Mouse (Mus musculus) cerebellum, postnatal 25 days (tissue): ENCODE measurements around the gene 3425401B19Rik.

ENCODE experiments used
- DNase-seq, 2 experiments: peaks; one replicate each; pipeline ENCODE4 v3.0.0; 2021; ENCODE audit warnings: mixed read lengths in 2 of 2

3425401B19Rik gene

DNA sequence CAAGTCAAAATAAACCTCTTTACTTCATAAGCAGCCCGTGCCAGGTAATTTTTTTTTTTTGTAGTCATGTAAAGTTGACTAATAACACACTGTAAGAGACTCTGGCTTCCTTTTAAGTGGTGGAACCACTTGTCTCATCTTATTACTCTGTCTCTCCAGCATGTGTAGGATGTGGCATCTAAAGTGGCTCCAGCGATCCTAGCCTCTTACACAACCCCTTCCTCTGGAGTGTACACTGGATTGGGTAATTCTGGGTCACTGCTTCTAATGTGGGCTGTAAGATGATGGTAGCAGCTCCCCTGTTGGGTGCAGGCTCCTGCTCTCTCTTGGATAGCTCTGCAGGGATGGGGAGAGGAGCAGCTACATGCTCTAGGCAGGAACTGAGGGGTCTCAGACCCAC, 46.6 kb downstream of the 3425401B19Rik start:
- no peak for DNase-seq

DNA sequence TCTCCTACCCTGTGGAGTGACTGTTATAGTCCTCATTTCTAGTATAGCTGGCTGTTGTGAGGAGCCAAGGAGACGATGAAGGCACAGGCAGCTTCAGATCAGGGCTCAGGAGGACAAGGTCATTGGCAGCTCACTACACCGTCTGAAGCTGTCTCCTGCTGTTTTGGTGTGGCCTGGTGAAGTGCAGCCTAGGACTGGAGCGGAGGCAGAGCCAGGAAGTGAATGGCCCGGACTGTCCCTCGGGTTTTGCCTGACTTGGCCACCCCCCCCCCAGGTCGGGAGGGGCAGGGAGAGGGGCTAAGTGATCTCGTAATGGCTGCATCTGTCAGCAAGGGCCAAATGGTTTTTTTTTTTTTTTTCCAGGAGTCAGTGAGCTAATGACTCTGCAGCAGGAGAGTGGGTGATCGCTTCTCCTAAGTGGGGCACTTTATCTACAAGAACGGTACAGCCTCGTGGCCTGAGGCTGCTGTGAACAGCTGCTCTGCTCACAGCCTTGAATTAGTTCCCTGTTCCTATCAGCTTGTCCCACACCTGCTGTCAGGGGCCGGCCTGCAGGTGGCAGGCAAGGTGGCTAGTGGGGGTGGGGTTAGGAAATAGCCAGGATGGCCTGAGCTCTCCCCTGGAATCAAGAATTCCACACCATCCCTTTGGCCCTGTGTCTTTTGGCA, 50.9 kb downstream of the 3425401B19Rik start:
- no peak for DNase-seq

DNA sequence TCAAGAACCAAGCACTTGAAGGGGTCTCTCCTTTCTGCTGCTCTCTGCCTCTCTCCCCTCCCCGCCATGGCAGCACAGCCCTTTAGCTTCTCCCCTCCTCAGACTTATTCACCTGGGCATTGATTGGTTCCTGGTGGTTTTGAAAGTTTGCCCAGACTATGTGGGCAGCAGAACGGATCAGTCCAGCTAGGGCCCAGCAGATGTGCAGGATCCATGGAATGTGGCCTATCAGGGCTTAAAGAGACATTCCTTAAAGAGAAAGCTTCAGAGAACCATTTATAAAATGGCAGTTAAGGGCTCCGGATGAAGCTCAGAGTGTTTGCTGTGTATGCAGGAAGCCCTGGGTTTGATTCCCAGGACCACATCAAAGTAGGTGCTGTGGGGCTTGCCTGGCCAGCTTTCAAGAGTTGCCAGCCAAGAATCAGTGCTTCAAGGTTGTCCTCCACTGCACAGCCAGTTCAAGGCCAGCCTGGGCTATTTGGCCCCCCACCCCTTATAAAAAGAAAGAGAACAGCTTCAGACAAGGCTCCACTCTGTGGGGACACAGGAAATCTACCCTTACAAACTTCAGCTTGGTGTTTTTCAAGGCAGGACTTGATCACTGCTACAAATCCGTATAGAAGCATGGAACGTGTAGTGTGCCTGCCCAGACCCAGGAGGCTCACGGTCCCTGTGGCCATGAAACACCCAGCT, 52.0 kb downstream of the 3425401B19Rik start:
- no peak for DNase-seq

GRCm38 (mm10) chr14:32628584-32628983, 56.5 kb downstream of the 3425401B19Rik start:
- DNase-seq: peak in 1 of 2 experiments; percentile 24

- peak in 1 of 2 experiments; percentile 43 for DNase-seq
Observed at GRCm38 (mm10) chr14:32627271-32627670, 57.8 kb downstream of the 3425401B19Rik start.

GRCm38 (mm10) chr14:32624811-32625210, 60.3 kb downstream of the 3425401B19Rik start:
- no peak for DNase-seq

DNA sequence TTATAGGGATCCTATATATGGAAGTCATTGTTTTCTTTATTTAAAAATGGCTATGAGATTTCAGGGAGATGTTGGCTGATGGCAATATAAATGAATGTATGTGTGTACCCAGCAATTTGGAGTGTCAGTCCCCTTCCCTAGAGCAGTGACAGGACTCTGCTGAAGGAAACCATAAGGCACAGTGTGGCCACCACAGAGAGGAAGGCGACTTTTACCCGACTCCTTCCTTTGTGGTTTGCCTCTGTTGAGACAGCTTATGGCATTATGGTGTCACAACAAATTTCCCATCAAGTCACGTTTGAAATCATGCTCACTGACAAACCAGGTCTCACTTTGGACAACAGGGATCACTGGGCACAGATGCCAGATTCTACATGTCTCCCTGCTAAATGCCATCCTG, 60.8 kb downstream of the 3425401B19Rik start:
- DNase-seq: no peak

GRCm38 (mm10) chr14:32617253-32617652, 67.8 kb downstream of the 3425401B19Rik start:
- DNase-seq: no peak

GRCm38 (mm10) chr14:32609392-32609791, 75.7 kb downstream of the 3425401B19Rik start:
- DNase-seq: peak; percentile 51 to 70
